Mouse (Mus musculus): ENCODE data around the gene Ciita.

DNA sequence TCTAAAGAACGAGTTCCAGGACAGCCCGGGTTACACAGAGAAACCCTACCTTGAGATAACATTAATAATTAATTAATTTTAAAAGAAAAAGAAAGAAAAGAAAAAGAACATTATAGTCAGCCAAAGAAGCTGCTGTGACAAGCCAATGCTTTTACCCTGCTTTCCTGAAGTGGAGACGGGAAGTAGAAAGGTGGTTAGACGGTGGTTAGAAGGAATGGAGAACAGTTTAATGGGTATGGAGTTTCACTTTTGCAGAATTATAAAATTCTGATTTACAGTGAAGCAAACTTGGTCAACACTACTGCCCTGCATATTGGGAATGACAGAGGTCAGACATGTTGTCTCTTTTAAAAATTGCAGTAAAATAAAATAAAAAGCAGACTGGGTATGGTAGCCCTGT lies 38.1 kb upstream of the Ciita start:
- TF ChIP-seq CTCF (IDR thresholded peaks at IDR 0.05; ENCODE audit: extremely low read depth, insufficient read length, insufficient replicate concordance, low read depth, low read length) (no peak), POLR2A (IDR thresholded peaks at IDR 0.05; ENCODE audit: low read depth, low read length) (no peak)

Measured in small intestine, adult 2 months (tissue).